Comparison of ENCODE assay signal across 13 mouse cellular contexts in the genomic region with DNA sequence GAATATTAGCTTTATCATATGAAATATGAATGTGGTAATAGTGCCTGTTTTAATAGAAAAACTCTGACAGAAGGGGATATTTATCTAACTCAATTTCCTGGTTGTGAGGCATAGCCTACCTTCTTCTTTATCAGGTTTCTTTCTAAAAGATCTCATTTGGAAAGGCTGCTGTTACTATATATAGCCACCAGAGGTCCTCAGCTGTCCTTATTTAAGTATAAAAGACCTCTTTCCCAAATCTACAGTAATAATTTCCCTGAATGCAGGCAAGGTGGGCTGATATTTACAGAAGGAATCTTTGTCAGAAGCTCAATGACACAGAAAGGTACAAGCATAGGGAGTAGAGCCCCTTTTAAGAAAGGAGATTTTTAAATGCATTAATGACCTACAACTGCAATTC. TPM values are rescaled to one million over a fixed set of nuclear protein-coding genes. Genes with fewer than 3 reads are reported as not detected.
DNase-seq lines count a peak whose midpoint lies in the region; ATAC-seq and TF ChIP-seq lines count a peak whose summit lies in the region.
"Had no signal": no experiment of that assay in that cellular context is flagged by ENCODE, and none has a peak within 500 bp of the region (broad histone marks: within the 10 kb centered on the region; RNA-seq: fewer than 3 reads in every experiment).

No protein-coding gene starts in this region.

- TF ChIP-seq CTCF in kidney, postnatal 0 days (IDR thresholded peaks at IDR 0.05; ENCODE audit: low read depth), result peak; percentile 69

- H3K27ac ChIP-seq in kidney, postnatal 0 days, result no peak overlapping the region
- no peak overlapping the region for H3K27ac ChIP-seq in kidney, embryonic 16.5 days (ENCODE audit: low read length)
- H3K27ac ChIP-seq: hindbrain, embryonic 15.5 days had no signal

- intact Hi-C loops in gastrocnemius, postnatal 14 days (cut with DNase I; ENCODE audit: low total_unique reads), result no loop called here

- H3K36me3 ChIP-seq in kidney, postnatal 0 days (ENCODE audit: insufficient read depth, low read length), result no peaks in the 10 kb centered on the region
- H3K36me3 ChIP-seq in kidney, embryonic 16.5 days (ENCODE audit: insufficient read depth, low read length), result no peaks in the 10 kb centered on the region
- H3K36me3 ChIP-seq: hindbrain, embryonic 15.5 days had no signal

- H3K4me2 ChIP-seq in kidney, postnatal 0 days (ENCODE audit: low read length), result no peak overlapping the region
- H3K4me2 ChIP-seq in kidney, embryonic 16.5 days (replicated peaks; ENCODE audit: low read depth, low read length), result no peak overlapping the region
- H3K4me2 ChIP-seq: hindbrain, embryonic 15.5 days had no signal

- no peak overlapping the region for H3K9ac ChIP-seq in kidney, postnatal 0 days (ENCODE audit: low read depth, low read length)
- no peak overlapping the region for H3K9ac ChIP-seq in kidney, embryonic 16.5 days (replicated peaks; ENCODE audit: low read length)
- H3K9ac ChIP-seq: hindbrain, embryonic 15.5 days had no signal

- no peaks in the 10 kb centered on the region for H3K27me3 ChIP-seq in kidney, postnatal 0 days (ENCODE audit: insufficient read depth, low read length)
- H3K27me3 ChIP-seq in kidney, embryonic 16.5 days (ENCODE audit: insufficient read depth, low read length), result peaks cover 3% of the 10 kb centered on the region; the same call in 1 of the 2 replicates
- H3K27me3 ChIP-seq: hindbrain, embryonic 15.5 days had no signal

- no peak for ATAC-seq in CD4-positive, CD25-positive, alpha-beta regulatory T cell, adult 4 months
- no peak for ATAC-seq in kidney, postnatal 0 days (replicated peaks; ENCODE audit: low FRiP score, low read depth)
- no peak for ATAC-seq in kidney, embryonic 16.5 days (ENCODE audit: low FRiP score, low TSS enrichment)

- H3K4me1 ChIP-seq in kidney, postnatal 0 days (replicated peaks; ENCODE audit: insufficient read depth, low read length), result no peaks in the 10 kb centered on the region
- H3K4me1 ChIP-seq in kidney, embryonic 16.5 days (ENCODE audit: insufficient read depth, low read length), result no peaks in the 10 kb centered on the region
- H3K4me1 ChIP-seq: hindbrain, embryonic 15.5 days had no signal

- DNase-seq in CD4-positive, CD25-positive, alpha-beta regulatory T cell, adult 2 months (ENCODE audit: low read depth, low spot score), result peak; percentile 0
- DNase-seq in kidney, postnatal 0 days (ENCODE audit: low spot score), result peak; percentile 39
- DNase-seq in 3T3-L1 (ENCODE audit: low read depth, low spot score), result peak; percentile 64
- peak; percentile 5 for DNase-seq in c-Kit-positive CD71-negative TER-119-negative erythroid progenitor cells, embryonic 14.5 days (ENCODE audit: low read depth)
- no peak for DNase-seq in natural killer cell, adult 2 months (ENCODE audit: low spot score in 2 of 2)
- DNase-seq in gastrocnemius, postnatal 14 days, result no peak
- DNase-seq: adrenal gland, adult 8-10 months; gastrocnemius, postnatal 10 days had no signal

- no peak overlapping the region for H3K4me3 ChIP-seq in kidney, postnatal 0 days (replicated peaks; ENCODE audit: low read depth, low read length)
- no peak overlapping the region for H3K4me3 ChIP-seq in kidney, embryonic 16.5 days (ENCODE audit: low read length)
- H3K4me3 ChIP-seq: hindbrain, embryonic 15.5 days had no signal

- H3K9me3 ChIP-seq in kidney, postnatal 0 days (replicated peaks; ENCODE audit: low read length), result no peaks in the 10 kb centered on the region
- no peaks in the 10 kb centered on the region for H3K9me3 ChIP-seq in kidney, embryonic 16.5 days (ENCODE audit: low read length)
- H3K9me3 ChIP-seq: hindbrain, embryonic 15.5 days had no signal

RNA-seq across cellular contexts. Expression of a gene that starts 39.2 kb away (rescaled TPM):
- not detected for polyA plus RNA-seq in CD4-positive, CD25-positive, alpha-beta regulatory T cell, adult 4 months (2017; shearing (Covaris generic))
- polyA plus RNA-seq in kidney, postnatal 0 days (2015; fragmentation: Nextera tagmentation; extraction: Ambion mirVana), result not detected in 2 replicates
- not detected in 2 replicates for polyA plus RNA-seq in kidney, embryonic 16.5 days (2015; fragmentation: Nextera tagmentation; extraction: Ambion mirVana)
- not detected for total RNA-seq in gastrocnemius, postnatal 14 days (2021)
- total RNA-seq: adrenal gland, adult 8-10 months; gastrocnemius, postnatal 10 days; left cerebral cortex, postnatal 25 days; megakaryocyte-erythroid progenitor cell, adult 5-6 weeks had no signal
- polyA plus RNA-seq: hindbrain, embryonic 15.5 days had no signal

Comparison
In these comparisons a context has a peak if more than half of its experiments do, and no peak if none do; other contexts are left out.
1. DNase-seq: peak in CD4-positive, CD25-positive, alpha-beta regulatory T cell, adult 2 months (single experiment), kidney, postnatal 0 days (single experiment), 3T3-L1 (single experiment) and c-Kit-positive CD71-negative TER-119-negative erythroid progenitor cells, embryonic 14.5 days (single experiment); none in natural killer cell, adult 2 months (0 of 2) and gastrocnemius, postnatal 14 days (single experiment).